Mouse (Mus musculus) cortical plate, adult 2 months (tissue): ENCODE results near the gene Josd2. TPM values are rescaled to one million over a fixed set of nuclear protein-coding genes. Genes with fewer than 3 reads are reported as not detected.

Experiments
- H3K27ac ChIP-seq: fragments of 200-500 bp; 2 replicates; pipeline ENCODE4 v1.5.1; 2012; ENCODE audit warnings: low read length, control low read depth, inconsistent platforms; ENCODE audit not compliant: insufficient read depth
- H3K4me1 ChIP-seq: fragments of 200-500 bp; 2 replicates; pipeline ENCODE4 v1.6.1; 2011; ENCODE audit warnings: low read length; ENCODE audit not compliant: control insufficient read depth, insufficient read depth
- H3K4me3 ChIP-seq: fragments of 200-500 bp; 2 replicates; pipeline ENCODE4 v1.5.1; 2011; ENCODE audit warnings: mild to moderate bottlenecking, low read length, control low read depth; ENCODE audit not compliant: insufficient read depth
- CTCF ChIP-seq: fragments of 200-500 bp; IDR thresholded peaks from 2 replicates; pipeline ENCODE4 v1.5.1; 2011; ENCODE audit warnings: mild to moderate bottlenecking, control low read depth, low read length; ENCODE audit not compliant: insufficient read depth; ENCODE audit errors: extremely low read depth
- POLR2A ChIP-seq: fragments of 200-500 bp; IDR thresholded peaks from 2 replicates; pipeline ENCODE4 v1.6.1; 2011; ENCODE audit warnings: mild to moderate bottlenecking, low read length, control low read depth; ENCODE audit not compliant: insufficient read depth; ENCODE audit errors: extremely low read depth
- polyA plus RNA-seq: library from polyadenylated mRNA; depleted of rRNA; stranded (reverse); fragments of >200 nt; gene quantifications from 2 replicates; pipeline ENCODE4 v1.2.3, GENCODE M21; 2012; rRNA removed

The Josd2 gene
- polyA plus RNA-seq, result 232 and 256 TPM in 2 replicates

GRCm38 (mm10) chr7:44467811-44468411 lies at the start of gene Josd2:
Gene Josd2, plus strand, starts transcription at chr7:44467980.
- Histone ChIP-seq H3K4me1 (peaks cover 7% of the 10 kb centered on the region; the same call in 1 of the 2 replicates), H3K4me3 (peak within 1 kb of the TSS; percentile 52), H3K27ac (peak within 1 kb of the TSS; percentile 58)
- TF ChIP-seq CTCF (no peak), POLR2A (peak; percentile 94)

- TF ChIP-seq POLR2A (no peak), CTCF (no peak)
- Histone ChIP-seq H3K27ac (no peak overlapping the region), H3K4me1 (peaks cover 6% of the 10 kb centered on the region; the same call in 1 of the 2 replicates), H3K4me3 (peak overlapping the region; percentile 82; the same call in 1 of the 2 replicates)
Observed at GRCm38 (mm10) chr7:44427666-44428065, 40.1 kb upstream of the Josd2 start.

DNA sequence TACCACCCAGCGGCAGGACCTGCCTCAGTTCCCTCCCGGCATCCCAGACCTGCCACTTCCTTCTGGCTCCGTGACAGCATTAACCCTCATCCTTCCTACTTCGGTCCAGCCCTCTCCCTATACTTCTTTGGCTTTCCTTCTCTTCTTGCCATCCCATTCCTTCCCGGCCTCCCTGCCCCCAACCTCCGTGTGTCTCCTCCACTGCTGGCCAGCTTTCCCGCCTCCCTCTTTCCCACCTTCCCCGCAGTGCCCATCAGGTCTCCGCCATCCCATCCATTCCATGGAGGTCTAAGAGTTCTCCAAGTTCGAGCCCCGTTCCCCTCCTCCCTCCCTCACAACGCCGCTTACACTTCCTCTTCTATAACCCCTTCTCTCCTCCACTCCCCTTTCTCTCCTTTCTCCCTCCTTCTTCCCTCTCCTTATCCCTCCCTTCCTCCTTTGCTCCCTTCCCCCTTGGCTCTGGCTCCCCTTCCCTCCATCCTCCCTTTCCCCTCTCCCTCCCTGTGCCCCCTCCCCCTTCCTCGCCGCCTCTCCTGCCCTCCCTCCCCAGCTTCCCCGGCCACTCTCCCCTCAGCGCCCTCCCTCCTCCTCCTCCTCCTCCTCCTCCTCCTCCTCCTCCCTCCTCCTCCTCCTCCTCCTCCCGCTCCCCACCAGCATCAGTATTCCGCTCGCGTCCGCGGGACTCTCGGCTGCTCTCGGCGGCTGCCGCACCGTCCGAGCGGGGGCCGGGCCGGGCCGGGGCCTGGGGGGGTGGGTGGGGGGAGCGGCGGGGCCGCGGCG lies 39.4 kb upstream of the Josd2 start:
- Histone ChIP-seq H3K4me1 (peaks cover 6% of the 10 kb centered on the region; the same call in 1 of the 2 replicates), H3K27ac (peak overlapping the region; percentile 66; the same call in 1 of the 2 replicates), H3K4me3 (peak overlapping the region; percentile 82)
- TF ChIP-seq POLR2A (no peak), CTCF (no peak)

DNA sequence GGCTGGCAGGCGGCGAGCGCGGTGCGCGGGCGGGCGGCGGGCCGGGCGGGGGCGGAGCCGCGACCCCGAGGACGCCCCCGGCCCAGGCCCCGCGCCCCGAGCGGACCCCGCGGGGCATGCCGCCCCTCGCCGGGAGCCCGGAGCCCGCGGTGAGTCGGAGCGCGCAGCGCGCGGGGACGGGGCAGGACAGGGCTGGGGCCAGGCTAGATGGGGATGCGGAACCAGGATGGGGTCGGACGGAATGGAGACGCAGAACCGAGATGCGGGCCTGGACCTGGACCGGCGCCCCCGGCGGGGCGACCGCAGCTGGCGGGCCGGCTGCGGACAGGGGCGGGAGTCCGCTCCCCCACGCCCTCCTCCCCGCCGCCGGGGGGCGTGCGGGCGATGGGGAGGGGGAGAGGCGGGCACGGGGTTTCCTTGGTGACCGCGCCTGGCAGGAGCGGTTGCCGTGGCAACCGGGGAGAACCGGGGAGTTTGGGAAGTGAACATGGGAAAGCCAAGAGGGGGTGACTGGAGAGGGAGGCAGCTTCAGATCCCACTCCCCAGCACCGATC lies 38.7 kb upstream of the Josd2 start, which contains the start of gene Lrrc4b:
Lrrc4b (plus strand) TSS at position 51 of the 554 bp plus-strand sequence.
- Histone ChIP-seq H3K4me1 (peaks cover 6% of the 10 kb centered on the region; the same call in 1 of the 2 replicates), H3K27ac (peak within 1 kb of the TSS; percentile 96), H3K4me3 (peak within 1 kb of the TSS; percentile 82)
- TF ChIP-seq POLR2A, result no peak
- no peak for TF ChIP-seq CTCF

DNA sequence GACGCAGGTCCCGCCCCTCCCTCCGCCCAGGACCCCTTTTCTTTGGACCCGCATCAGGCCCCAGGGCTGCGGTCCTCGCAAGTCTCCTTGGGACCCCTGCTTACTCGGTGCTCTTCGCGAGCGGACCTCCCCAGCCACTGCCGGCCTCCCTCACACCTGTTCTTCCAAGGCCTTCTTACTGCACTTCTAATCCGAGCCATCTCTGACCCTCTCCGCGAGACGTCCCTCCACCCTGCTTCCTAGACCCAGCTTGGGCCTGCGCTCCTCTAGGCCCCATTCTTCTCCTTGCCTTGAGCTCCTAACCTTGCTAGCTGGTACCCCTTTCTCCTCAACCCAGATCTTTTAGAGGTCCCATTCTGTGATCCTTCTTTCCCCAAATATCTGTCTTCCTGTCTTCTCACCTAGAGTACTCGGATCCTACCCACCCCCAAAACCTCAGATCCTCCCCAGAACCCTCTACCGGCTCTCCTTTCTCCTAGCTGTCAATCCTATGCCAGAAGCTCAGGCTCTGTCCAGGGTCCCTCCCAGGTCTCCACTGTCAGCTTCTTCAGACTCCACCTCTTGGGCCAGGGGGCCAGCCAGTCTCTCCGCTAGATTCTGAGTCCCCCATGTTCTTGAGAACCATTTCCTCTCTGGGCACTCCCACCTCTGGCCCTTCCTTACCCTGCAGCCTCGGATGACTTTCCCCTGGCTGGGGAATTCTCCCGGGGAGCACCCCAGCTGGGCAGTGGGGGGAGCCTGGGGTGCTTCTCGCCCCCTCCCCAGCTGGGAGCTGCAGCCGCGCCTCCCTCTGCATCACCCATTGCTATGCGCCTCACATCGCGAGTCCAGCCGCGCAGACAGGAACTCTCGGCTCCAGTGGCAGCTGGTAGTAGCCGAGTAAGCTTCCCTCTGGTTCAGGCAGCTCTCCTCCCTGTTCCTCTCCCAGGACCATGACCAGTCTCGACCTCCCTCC lies 38.0 kb upstream of the Josd2 start:
- peak overlapping the region; percentile 82 for H3K4me3 ChIP-seq
- H3K27ac ChIP-seq, result peak overlapping the region; percentile 80
- TF ChIP-seq CTCF, result no peak
- peak; percentile 36; the same call in 1 of the 2 replicates for TF ChIP-seq POLR2A
- peaks cover 6% of the 10 kb centered on the region; the same call in 1 of the 2 replicates for H3K4me1 ChIP-seq

- peaks cover 7% of the 10 kb centered on the region; the same call in 1 of the 2 replicates for H3K4me1 ChIP-seq
Observed at GRCm38 (mm10) chr7:44432550-44432949, 35.2 kb upstream of the Josd2 start.

DNA sequence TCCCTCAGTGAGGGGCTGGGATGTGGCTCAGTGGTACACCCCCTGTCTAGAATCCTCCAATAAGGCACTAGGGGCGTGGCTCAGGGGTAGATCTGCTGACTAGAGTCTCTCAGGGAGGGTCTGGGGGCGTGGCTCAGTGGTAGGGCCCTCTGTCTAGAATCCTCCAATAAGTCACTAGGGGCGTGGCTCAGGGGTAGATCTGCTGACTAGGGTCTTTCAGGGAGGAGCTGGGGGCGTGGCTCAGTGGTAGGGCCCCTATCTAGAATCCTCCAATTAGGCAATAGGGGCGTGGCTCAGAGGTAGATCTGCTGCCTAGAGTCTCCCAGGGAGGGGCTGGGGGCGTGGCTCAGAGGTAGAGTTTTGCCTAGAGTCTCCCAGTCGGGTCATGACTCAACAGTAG lies 34.4 kb upstream of the Josd2 start:
- Histone ChIP-seq H3K4me1 (peaks cover 13% of the 10 kb centered on the region), H3K4me3 (no peak overlapping the region), H3K27ac (no peak overlapping the region)
- no peak for TF ChIP-seq POLR2A
- TF ChIP-seq CTCF, result no peak

More at GRCm38 (mm10) chr7:44432550-44432949, 35.2 kb upstream of the Josd2 start:
- TF ChIP-seq POLR2A, result no peak
- TF ChIP-seq CTCF, result no peak
- H3K4me3 ChIP-seq, result no peak overlapping the region
- H3K27ac ChIP-seq, result no peak overlapping the region

DNA sequence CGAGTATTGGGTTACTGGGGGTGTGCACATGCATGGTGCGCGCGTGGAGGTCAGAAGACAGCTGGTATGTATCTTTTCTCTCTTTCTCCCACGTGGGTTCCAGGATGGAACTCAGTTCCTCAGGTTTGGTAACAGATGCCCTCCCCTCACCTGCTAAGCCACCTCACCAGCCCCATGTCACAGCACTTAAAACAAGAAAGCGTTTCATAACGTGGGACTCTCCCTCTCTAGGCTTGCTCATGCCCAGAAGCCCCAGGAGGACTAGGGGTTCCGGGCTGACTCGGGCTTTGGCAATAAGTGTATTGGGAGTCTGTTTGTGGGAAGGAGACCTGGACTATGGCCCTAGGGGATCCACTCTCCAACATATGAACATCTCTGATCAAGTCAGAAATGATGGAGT lies 33.7 kb upstream of the Josd2 start:
- peaks cover 13% of the 10 kb centered on the region for H3K4me1 ChIP-seq
- TF ChIP-seq CTCF (no peak), POLR2A (no peak)
- no peak overlapping the region for H3K4me3 ChIP-seq
- no peak overlapping the region for H3K27ac ChIP-seq
